Mouse (Mus musculus) neural tube, embryonic 14.5 days (tissue): ENCODE data around the gene Ftsj1. TPM values are rescaled to one million over a fixed set of nuclear protein-coding genes. Genes with fewer than 3 reads are reported as not detected.

Experiments
- ATAC-seq: fragments of 200-750 bp; cut with Nextera tagmentation; 2 replicates; pipeline ENCODE4 v1.8.0; 2017; ENCODE audit warnings: low read depth, mild to moderate bottlenecking, moderate TSS enrichment, moderate library complexity
- H3K27ac ChIP-seq: fragments of 300-500 bp; sonication (generic); 2 replicates; pipeline ENCODE4 v1.5.1; 2014; ENCODE audit warnings: low read depth, mild to moderate bottlenecking, control low read depth, low read length, moderate library complexity, mixed read lengths
- H3K27me3 ChIP-seq: fragments of 300-500 bp; sonication (generic); 2 replicates; pipeline ENCODE4 v1.6.1; 2014; ENCODE audit warnings: low read length; ENCODE audit not compliant: control insufficient read depth, insufficient read depth
- H3K36me3 ChIP-seq: fragments of 300-500 bp; sonication (generic); 2 replicates; pipeline ENCODE4 v1.6.1; 2014; ENCODE audit warnings: low read length, mixed read lengths; ENCODE audit not compliant: control insufficient read depth, insufficient read depth
- H3K4me1 ChIP-seq: fragments of 300-500 bp; sonication (generic); 2 replicates; pipeline ENCODE4 v1.6.1; 2014; ENCODE audit warnings: low read length; ENCODE audit not compliant: control insufficient read depth, insufficient read depth
- H3K4me2 ChIP-seq: fragments of 300-500 bp; sonication (generic); 2 replicates; pipeline ENCODE4 v1.6.1; 2014; ENCODE audit warnings: mild to moderate bottlenecking, low read depth, low read length, control low read depth
- H3K4me3 ChIP-seq: fragments of 300-500 bp; sonication (generic); 2 replicates; pipeline ENCODE4 v1.5.1; 2014; ENCODE audit warnings: low read depth, low read length, control low read depth, mixed read lengths
- H3K9ac ChIP-seq: fragments of 300-500 bp; sonication (generic); replicated peaks from 2 replicates; pipeline ENCODE4 v1.6.1; 2014; ENCODE audit warnings: low read depth, mild to moderate bottlenecking, control low read depth, low read length, mixed read lengths
- H3K9me3 ChIP-seq: fragments of 300-500 bp; sonication (generic); 2 replicates; pipeline ENCODE4 v1.6.1; 2016; ENCODE audit warnings: low read length; ENCODE audit not compliant: control insufficient read depth
- WGBS: fragments of 180-500 bp; shearing (Covaris S2); extraction: QIAGEN DNeasy Blood & Tissue Kit; methylation state at CpG from one replicate; pipeline ENCODE4 v1.1.7; 2014; 5-methylcytosine and 5-hydroxymethylcytosine counted together
- polyA plus RNA-seq: library from polyadenylated mRNA; unstranded; fragments of >200 nt; fragmentation: Nextera tagmentation; extraction: Ambion mirVana; gene quantifications from 2 replicates; pipeline ENCODE4 v1.2.1, GENCODE M21; 2014

Gene Ftsj1
- polyA plus RNA-seq: 50.6 and 52.7 TPM in 2 replicates

GRCm38 (mm10) chrX:8252334-8253285 is at the start of gene Ftsj1:
TSS of gene Ftsj1 (minus strand) at chrX:8252406.
- peak within 1 kb of the TSS; percentile 52 for H3K4me2 ChIP-seq
- peak within 1 kb of the TSS; percentile 46 for H3K4me3 ChIP-seq
- H3K9me3 ChIP-seq: no peaks in the 10 kb centered on the region
- H3K36me3 ChIP-seq: no peaks in the 10 kb centered on the region
- H3K27me3 ChIP-seq: no peaks in the 10 kb centered on the region
- ATAC-seq: peak; percentile 95
- WGBS: 13% methylated on average over 45 of the region's 45 CpGs
- H3K27ac ChIP-seq: peak within 1 kb of the TSS; percentile 76
- H3K4me1 ChIP-seq: no peaks in the 10 kb centered on the region
- H3K9ac ChIP-seq: peak within 1 kb of the TSS; percentile 46

- H3K4me3 ChIP-seq: no peak overlapping the region
- no peak overlapping the region for H3K4me2 ChIP-seq
- 76% methylated on average over 5 of the region's 5 CpGs for WGBS
- no peaks in the 10 kb centered on the region for H3K4me1 ChIP-seq
- H3K27me3 ChIP-seq: no peaks in the 10 kb centered on the region
- no peak overlapping the region for H3K27ac ChIP-seq
- no peak for ATAC-seq
- no peaks in the 10 kb centered on the region for H3K9me3 ChIP-seq
- no peaks in the 10 kb centered on the region for H3K36me3 ChIP-seq
- no peak overlapping the region for H3K9ac ChIP-seq
Observed at GRCm38 (mm10) chrX:8288621-8289020, 36.4 kb upstream of the Ftsj1 start.

- Histone ChIP-seq H3K9ac (no peak overlapping the region), H3K4me2 (no peak overlapping the region), H3K4me1 (no peaks in the 10 kb centered on the region), H3K4me3 (no peak overlapping the region), H3K27me3 (no peaks in the 10 kb centered on the region), H3K27ac (no peak overlapping the region), H3K9me3 (no peaks in the 10 kb centered on the region), H3K36me3 (no peaks in the 10 kb centered on the region)
- ATAC-seq: no peak
- WGBS: 91% methylated on average over 5 of the region's 5 CpGs
Observed at GRCm38 (mm10) chrX:8274056-8274455, 21.9 kb upstream of the Ftsj1 start.

GRCm38 (mm10) chrX:8272000-8272399 is 19.8 kb upstream of the Ftsj1 start:
- no peak overlapping the region for H3K9ac ChIP-seq
- H3K27ac ChIP-seq: no peak overlapping the region
- no peaks in the 10 kb centered on the region for H3K27me3 ChIP-seq
- no peak for ATAC-seq
- WGBS: 26% methylated on average over 7 of the region's 10 CpGs
- no peaks in the 10 kb centered on the region for H3K9me3 ChIP-seq
- H3K36me3 ChIP-seq: no peaks in the 10 kb centered on the region
- no peaks in the 10 kb centered on the region for H3K4me1 ChIP-seq
- no peak overlapping the region for H3K4me2 ChIP-seq
- H3K4me3 ChIP-seq: no peak overlapping the region

- Histone ChIP-seq H3K27ac (no peak within 1 kb of the TSS), H3K9me3 (no peaks in the 10 kb centered on the region), H3K9ac (no peak within 1 kb of the TSS), H3K27me3 (no peaks in the 10 kb centered on the region), H3K4me3 (no peak within 1 kb of the TSS), H3K4me1 (no peaks in the 10 kb centered on the region), H3K36me3 (no peaks in the 10 kb centered on the region), H3K4me2 (0 out of 2 replicates have a peak within 1 kb of the TSS, but pooled peaks have one; percentile 18)
- no peak for ATAC-seq
- 12% methylated on average over 13 of the region's 15 CpGs for WGBS
Observed at GRCm38 (mm10) chrX:8271083-8271820, 19.0 kb upstream of the Ftsj1 start, which contains the start of gene Slc38a5. TSS of gene Slc38a5 (plus strand) at chrX:8271133.

- no peaks in the 10 kb centered on the region for H3K36me3 ChIP-seq
- no peak overlapping the region for H3K4me3 ChIP-seq
- H3K4me1 ChIP-seq: no peaks in the 10 kb centered on the region
- H3K4me2 ChIP-seq: no peak overlapping the region
- H3K9me3 ChIP-seq: no peaks in the 10 kb centered on the region
- H3K27ac ChIP-seq: no peak overlapping the region
- H3K27me3 ChIP-seq: no peaks in the 10 kb centered on the region
- ATAC-seq: no peak
- 91% methylated on average over 3 of the region's 3 CpGs for WGBS
- H3K9ac ChIP-seq: no peak overlapping the region
Observed at GRCm38 (mm10) chrX:8264222-8264621, 12.0 kb upstream of the Ftsj1 start.

GRCm38 (mm10) chrX:8263156-8263804 is 11.1 kb upstream of the Ftsj1 start:
- H3K27me3 ChIP-seq: no peaks in the 10 kb centered on the region
- H3K4me3 ChIP-seq: no peak overlapping the region
- H3K4me2 ChIP-seq: no peak overlapping the region
- no peak overlapping the region for H3K9ac ChIP-seq
- no peaks in the 10 kb centered on the region for H3K9me3 ChIP-seq
- ATAC-seq: no peak
- H3K4me1 ChIP-seq: no peaks in the 10 kb centered on the region
- no peak overlapping the region for H3K27ac ChIP-seq
- WGBS: 83% methylated on average over 5 of the region's 5 CpGs
- H3K36me3 ChIP-seq: no peaks in the 10 kb centered on the region

- Histone ChIP-seq H3K9ac (no peak overlapping the region), H3K4me2 (no peak overlapping the region), H3K27ac (no peak overlapping the region), H3K9me3 (no peaks in the 10 kb centered on the region), H3K4me3 (no peak overlapping the region), H3K27me3 (no peaks in the 10 kb centered on the region), H3K36me3 (no peaks in the 10 kb centered on the region), H3K4me1 (no peaks in the 10 kb centered on the region)
- ATAC-seq: no peak
- WGBS: 84% methylated on average over 12 of the region's 12 CpGs
Observed at GRCm38 (mm10) chrX:8259478-8259877, 7.3 kb upstream of the Ftsj1 start.
